Mouse (Mus musculus): ENCODE results near the gene Sqstm1. TPM values are rescaled to one million over a fixed set of nuclear protein-coding genes. Genes with fewer than 3 reads are reported as not detected.

Sqstm1 gene
- polyA plus RNA-seq, 1 experiment from 2014 or later: 135 TPM

DNA sequence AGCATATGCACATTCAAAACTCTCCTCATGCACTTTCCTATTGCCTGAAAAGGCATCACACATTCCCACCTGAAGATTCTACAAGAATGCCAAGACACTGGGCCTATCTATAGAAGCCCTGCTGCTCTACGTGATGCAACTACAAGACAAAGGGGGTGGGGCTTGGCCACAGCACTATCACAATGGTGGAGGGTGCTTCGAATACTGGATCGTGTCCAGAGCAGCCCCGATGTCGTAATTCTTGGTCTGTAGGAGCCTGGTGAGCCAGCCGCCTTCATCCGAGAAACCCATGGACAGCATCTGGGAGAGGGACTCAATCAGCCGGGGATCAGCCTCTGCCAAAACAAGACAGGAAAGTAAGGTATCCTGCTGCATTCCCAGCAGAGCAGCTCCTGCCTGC lies 10.0 kb downstream of the Sqstm1 start:
- DNase-seq (ENCODE audit: low spot score): no peak
- 91% methylated on average over 8 of the region's 8 CpGs for WGBS

DNA sequence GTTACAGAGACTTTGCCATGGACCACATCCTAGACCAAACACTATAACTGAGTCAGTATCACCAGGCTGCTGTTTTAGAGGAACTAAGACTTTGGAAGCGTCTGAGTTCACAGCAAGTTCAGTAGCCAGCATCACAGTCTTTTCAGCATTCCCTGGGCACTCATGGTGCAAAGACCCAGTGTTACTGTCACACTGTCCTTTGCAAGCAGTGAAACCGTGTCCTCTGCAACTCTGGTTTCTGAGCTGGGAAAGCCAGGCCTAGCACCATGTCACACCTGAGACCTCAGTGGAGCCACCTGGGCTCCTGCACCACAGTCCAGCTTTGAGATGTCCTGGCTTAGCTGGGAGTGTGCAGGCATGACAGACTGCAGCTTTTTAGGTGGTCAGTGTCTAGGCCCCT lies 11.7 kb downstream of the Sqstm1 start:
- whole genome bisulfite sequencing: 91% methylated on average over 2 of the region's 2 CpGs

More for the DNA sequence above, 10.0 kb downstream of the Sqstm1 start:
- no peaks in the 10 kb centered on the region for H3K4me1 ChIP-seq (ENCODE audit: control insufficient read depth, insufficient read depth, low read length)
- peaks cover 13% of the 10 kb centered on the region for H3K36me3 ChIP-seq (replicated peaks; ENCODE audit: control insufficient read depth, insufficient read depth, low read depth, low read length)
- no peak overlapping the region for H3K4me3 ChIP-seq (ENCODE audit: low read depth, low read length)
- no peak overlapping the region for H3K4me2 ChIP-seq (ENCODE audit: low read depth, low read length)
- no peak overlapping the region for H3K27ac ChIP-seq (replicated peaks; ENCODE audit: low read depth, low read length)
- H3K27me3 ChIP-seq (ENCODE audit: control insufficient read depth, insufficient read depth, low read length): no peaks in the 10 kb centered on the region
- H3K9ac ChIP-seq (replicated peaks; ENCODE audit: low read length): no peak overlapping the region
- ATAC-seq (replicated peaks; ENCODE audit: insufficient number of reproducible peaks, low FRiP score, low TSS enrichment, low read depth): no peak
- H3K9me3 ChIP-seq (replicated peaks; ENCODE audit: control insufficient read depth, low read length): no peaks in the 10 kb centered on the region

DNA sequence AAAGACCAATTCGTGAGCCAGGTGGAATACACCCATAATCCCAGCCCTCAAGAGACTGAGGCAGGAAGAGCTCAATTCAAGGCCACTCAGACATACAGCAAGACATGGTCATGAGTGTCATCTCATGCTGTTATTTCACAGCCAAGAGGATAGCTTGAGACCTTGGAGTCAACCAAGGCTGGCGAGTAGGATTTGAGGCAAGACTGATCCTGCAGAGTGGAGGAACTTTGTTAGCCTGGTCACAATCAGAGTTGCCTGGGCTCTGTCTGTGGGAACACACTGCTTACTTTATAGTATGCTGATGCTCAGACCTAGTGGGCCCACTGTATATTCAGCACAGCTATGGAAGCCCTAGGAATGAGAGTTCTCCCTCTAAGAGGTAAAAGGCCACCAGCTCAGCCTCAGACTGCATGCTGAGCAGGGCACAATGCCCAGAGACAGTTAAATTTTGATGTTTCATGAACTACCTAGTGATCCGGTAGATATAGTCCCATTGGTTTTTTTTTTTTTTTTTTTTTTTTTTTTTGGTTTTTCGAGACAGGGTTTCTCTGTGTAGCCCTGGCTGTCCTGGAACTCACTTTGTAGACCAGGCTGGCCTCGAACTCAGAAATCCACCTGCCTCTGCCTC lies 12.3 kb downstream of the Sqstm1 start:
- DNase-seq (ENCODE audit: low spot score) (no peak), ATAC-seq (replicated peaks; ENCODE audit: insufficient number of reproducible peaks, low FRiP score, low TSS enrichment, low read depth) (no peak)
- H3K36me3 ChIP-seq (replicated peaks; ENCODE audit: control insufficient read depth, insufficient read depth, low read depth, low read length): peaks cover 13% of the 10 kb centered on the region
- no peak overlapping the region for H3K4me2 ChIP-seq (ENCODE audit: low read depth, low read length)
- no peaks in the 10 kb centered on the region for H3K4me1 ChIP-seq (ENCODE audit: control insufficient read depth, insufficient read depth, low read length)
- no peak overlapping the region for H3K27ac ChIP-seq (replicated peaks; ENCODE audit: low read depth, low read length)
- 88% methylated on average over 3 of the region's 5 CpGs for WGBS
- H3K9me3 ChIP-seq (replicated peaks; ENCODE audit: control insufficient read depth, low read length): no peaks in the 10 kb centered on the region
- H3K9ac ChIP-seq (replicated peaks; ENCODE audit: low read length): no peak overlapping the region
- no peak overlapping the region for H3K4me3 ChIP-seq (ENCODE audit: low read depth, low read length)
- no peaks in the 10 kb centered on the region for H3K27me3 ChIP-seq (ENCODE audit: control insufficient read depth, insufficient read depth, low read length)

More for the DNA sequence above, 11.7 kb downstream of the Sqstm1 start:
- Histone ChIP-seq H3K27ac (replicated peaks; ENCODE audit: low read depth, low read length) (no peak overlapping the region), H3K9me3 (replicated peaks; ENCODE audit: control insufficient read depth, low read length) (no peaks in the 10 kb centered on the region), H3K9ac (replicated peaks; ENCODE audit: low read length) (no peak overlapping the region), H3K4me2 (ENCODE audit: low read depth, low read length) (no peak overlapping the region), H3K4me3 (ENCODE audit: low read depth, low read length) (no peak overlapping the region), H3K27me3 (ENCODE audit: control insufficient read depth, insufficient read depth, low read length) (no peaks in the 10 kb centered on the region), H3K4me1 (ENCODE audit: control insufficient read depth, insufficient read depth, low read length) (no peaks in the 10 kb centered on the region), H3K36me3 (replicated peaks; ENCODE audit: control insufficient read depth, insufficient read depth, low read depth, low read length) (peaks cover 13% of the 10 kb centered on the region)
- DNase-seq (ENCODE audit: low spot score) (no peak), ATAC-seq (replicated peaks; ENCODE audit: insufficient number of reproducible peaks, low FRiP score, low TSS enrichment, low read depth) (no peak)

GRCm38 (mm10) chr11:50197500-50197899 lies 13.1 kb downstream of the Sqstm1 start:
- Histone ChIP-seq H3K9me3 (replicated peaks; ENCODE audit: control insufficient read depth, low read length) (no peaks in the 10 kb centered on the region), H3K4me1 (ENCODE audit: control insufficient read depth, insufficient read depth, low read length) (no peaks in the 10 kb centered on the region), H3K4me3 (ENCODE audit: low read depth, low read length) (no peak overlapping the region), H3K27ac (replicated peaks; ENCODE audit: low read depth, low read length) (no peak overlapping the region), H3K36me3 (replicated peaks; ENCODE audit: control insufficient read depth, insufficient read depth, low read depth, low read length) (peaks cover 13% of the 10 kb centered on the region), H3K9ac (replicated peaks; ENCODE audit: low read length) (no peak overlapping the region), H3K4me2 (ENCODE audit: low read depth, low read length) (no peak overlapping the region), H3K27me3 (ENCODE audit: control insufficient read depth, insufficient read depth, low read length) (no peaks in the 10 kb centered on the region)
- ATAC-seq (replicated peaks; ENCODE audit: insufficient number of reproducible peaks, low FRiP score, low TSS enrichment, low read depth) (no peak), DNase-seq (ENCODE audit: low spot score) (no peak)
- 93% methylated on average over 4 of the region's 4 CpGs for WGBS

DNA sequence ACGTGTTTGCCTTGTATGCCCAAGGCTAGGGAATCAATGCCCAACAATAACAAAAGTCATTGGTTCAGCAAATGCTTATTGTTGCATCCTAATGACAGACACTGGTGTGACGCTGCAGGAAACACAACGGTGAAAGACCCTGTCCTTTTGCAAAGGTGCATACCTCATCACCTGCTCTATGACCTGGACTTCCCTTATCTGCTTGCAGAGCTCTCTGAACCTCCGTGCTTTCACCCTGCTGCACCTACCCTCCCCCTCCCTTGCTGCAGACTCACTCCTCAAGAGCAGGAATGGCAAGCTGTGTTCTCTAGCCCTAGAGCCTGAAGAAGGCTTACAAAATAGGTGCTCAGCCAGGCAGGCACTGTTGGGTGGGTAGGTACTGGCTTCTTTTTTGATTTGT lies 15.8 kb downstream of the Sqstm1 start:
- Histone ChIP-seq H3K4me1 (ENCODE audit: control insufficient read depth, insufficient read depth, low read length) (no peaks in the 10 kb centered on the region), H3K4me2 (ENCODE audit: low read depth, low read length) (no peak overlapping the region), H3K9ac (replicated peaks; ENCODE audit: low read length) (no peak overlapping the region), H3K27me3 (ENCODE audit: control insufficient read depth, insufficient read depth, low read length) (no peaks in the 10 kb centered on the region), H3K4me3 (ENCODE audit: low read depth, low read length) (no peak overlapping the region), H3K36me3 (replicated peaks; ENCODE audit: control insufficient read depth, insufficient read depth, low read depth, low read length) (no peaks in the 10 kb centered on the region), H3K27ac (replicated peaks; ENCODE audit: low read depth, low read length) (no peak overlapping the region), H3K9me3 (replicated peaks; ENCODE audit: control insufficient read depth, low read length) (no peaks in the 10 kb centered on the region)
- no peak for DNase-seq (ENCODE audit: low spot score)
- no peak for ATAC-seq (replicated peaks; ENCODE audit: insufficient number of reproducible peaks, low FRiP score, low TSS enrichment, low read depth)
- 85% methylated on average over 4 of the region's 4 CpGs for WGBS

GRCm38 (mm10) chr11:50194070-50194469 lies 16.6 kb downstream of the Sqstm1 start:
- ATAC-seq (replicated peaks; ENCODE audit: insufficient number of reproducible peaks, low FRiP score, low TSS enrichment, low read depth) (no peak), DNase-seq (ENCODE audit: low spot score) (no peak)
- Histone ChIP-seq H3K4me2 (ENCODE audit: low read depth, low read length) (no peak overlapping the region), H3K4me3 (ENCODE audit: low read depth, low read length) (no peak overlapping the region), H3K27me3 (ENCODE audit: control insufficient read depth, insufficient read depth, low read length) (no peaks in the 10 kb centered on the region), H3K4me1 (ENCODE audit: control insufficient read depth, insufficient read depth, low read length) (no peaks in the 10 kb centered on the region), H3K27ac (replicated peaks; ENCODE audit: low read depth, low read length) (no peak overlapping the region), H3K9ac (replicated peaks; ENCODE audit: low read length) (no peak overlapping the region), H3K36me3 (replicated peaks; ENCODE audit: control insufficient read depth, insufficient read depth, low read depth, low read length) (no peaks in the 10 kb centered on the region), H3K9me3 (replicated peaks; ENCODE audit: control insufficient read depth, low read length) (no peaks in the 10 kb centered on the region)
- 78% methylated on average over 7 of the region's 7 CpGs for WGBS

GRCm38 (mm10) chr11:50192278-50192677 lies 18.3 kb downstream of the Sqstm1 start:
- no peak overlapping the region for H3K4me3 ChIP-seq (ENCODE audit: low read depth, low read length)
- no peak overlapping the region for H3K4me2 ChIP-seq (ENCODE audit: low read depth, low read length)
- no peak for ATAC-seq (replicated peaks; ENCODE audit: insufficient number of reproducible peaks, low FRiP score, low TSS enrichment, low read depth)
- H3K9me3 ChIP-seq (replicated peaks; ENCODE audit: control insufficient read depth, low read length): no peaks in the 10 kb centered on the region
- 84% methylated on average over 3 of the region's 3 CpGs for WGBS
- no peak overlapping the region for H3K9ac ChIP-seq (replicated peaks; ENCODE audit: low read length)
- no peak overlapping the region for H3K27ac ChIP-seq (replicated peaks; ENCODE audit: low read depth, low read length)
- no peaks in the 10 kb centered on the region for H3K36me3 ChIP-seq (replicated peaks; ENCODE audit: control insufficient read depth, insufficient read depth, low read depth, low read length)
- DNase-seq (ENCODE audit: low spot score): no peak
- H3K4me1 ChIP-seq (ENCODE audit: control insufficient read depth, insufficient read depth, low read length): no peaks in the 10 kb centered on the region
- no peaks in the 10 kb centered on the region for H3K27me3 ChIP-seq (ENCODE audit: control insufficient read depth, insufficient read depth, low read length)

GRCm38 (mm10) chr11:50190362-50190761 lies 20.3 kb downstream of the Sqstm1 start:
- H3K27ac ChIP-seq (replicated peaks; ENCODE audit: low read depth, low read length): no peak overlapping the region
- ATAC-seq (replicated peaks; ENCODE audit: insufficient number of reproducible peaks, low FRiP score, low TSS enrichment, low read depth): no peak
- DNase-seq (ENCODE audit: low spot score): no peak
- 87% methylated on average over 4 of the region's 4 CpGs for WGBS
- no peaks in the 10 kb centered on the region for H3K27me3 ChIP-seq (ENCODE audit: control insufficient read depth, insufficient read depth, low read length)
- H3K4me2 ChIP-seq (ENCODE audit: low read depth, low read length): no peak overlapping the region
- no peaks in the 10 kb centered on the region for H3K36me3 ChIP-seq (replicated peaks; ENCODE audit: control insufficient read depth, insufficient read depth, low read depth, low read length)
- H3K4me3 ChIP-seq (ENCODE audit: low read depth, low read length): no peak overlapping the region
- no peak overlapping the region for H3K9ac ChIP-seq (replicated peaks; ENCODE audit: low read length)
- H3K9me3 ChIP-seq (replicated peaks; ENCODE audit: control insufficient read depth, low read length): no peaks in the 10 kb centered on the region
- no peaks in the 10 kb centered on the region for H3K4me1 ChIP-seq (ENCODE audit: control insufficient read depth, insufficient read depth, low read length)

Data from embryonic facial prominence, embryonic 11.5 days (tissue).